Mouse (Mus musculus): ENCODE measurements around the gene Akr7a5. TPM values are rescaled to one million over a fixed set of nuclear protein-coding genes. Genes with fewer than 3 reads are reported as not detected.

The Akr7a5 gene
- polyA plus RNA-seq, 1 experiment from 2014 or later = 134 TPM

DNA sequence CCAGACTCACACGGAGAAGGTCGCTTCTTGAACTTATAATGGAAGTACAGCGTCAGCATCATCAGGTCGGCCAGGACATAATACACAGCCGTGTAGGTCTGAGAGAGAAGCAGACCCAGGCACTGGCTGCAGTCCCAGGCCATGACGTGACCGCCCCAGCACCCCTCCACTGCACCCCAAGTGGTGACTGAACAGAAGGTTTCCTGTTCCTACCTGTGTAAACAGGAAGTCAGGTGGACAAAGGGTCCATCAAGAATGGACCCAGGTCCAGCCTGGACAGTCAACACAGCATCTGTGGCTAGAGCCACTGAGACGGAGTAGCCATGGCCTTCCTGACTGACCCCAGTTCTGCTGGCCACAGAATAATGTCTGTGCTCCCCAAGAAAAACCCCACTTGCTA, 8.8 kb upstream of the Akr7a5 start:
- Histone ChIP-seq H3K4me2 (replicated peaks) (no peak overlapping the region), H3K27me3 (no peaks in the 10 kb centered on the region), H3K36me3 (peaks cover 63% of the 10 kb centered on the region), H3K9ac (no peak overlapping the region), H3K4me1 (0 out of 2 replicates have a peak, but pooled peaks cover 3% of the 10 kb centered on the region), H3K9me3 (no peaks in the 10 kb centered on the region), H3K4me3 (no peak overlapping the region), H3K27ac (no peak overlapping the region)
- 90% methylated on average over 8 of the region's 8 CpGs for WGBS
- no peak for ATAC-seq (ENCODE audit: insufficient number of reproducible peaks, insufficient read depth, low FRiP score, low TSS enrichment)

GRCm38 (mm10) chr4:139302241-139302640, 8.3 kb upstream of the Akr7a5 start:
- 53% methylated on average over 5 of the region's 5 CpGs for WGBS
- no peaks in the 10 kb centered on the region for H3K9me3 ChIP-seq
- no peak overlapping the region for H3K4me2 ChIP-seq (replicated peaks)
- H3K4me1 ChIP-seq = no peaks in the 10 kb centered on the region
- peaks cover 63% of the 10 kb centered on the region for H3K36me3 ChIP-seq
- no peaks in the 10 kb centered on the region for H3K27me3 ChIP-seq
- ATAC-seq (ENCODE audit: insufficient number of reproducible peaks, insufficient read depth, low FRiP score, low TSS enrichment) = no peak
- H3K27ac ChIP-seq = no peak overlapping the region
- H3K9ac ChIP-seq = no peak overlapping the region
- H3K4me3 ChIP-seq = no peak overlapping the region

DNA sequence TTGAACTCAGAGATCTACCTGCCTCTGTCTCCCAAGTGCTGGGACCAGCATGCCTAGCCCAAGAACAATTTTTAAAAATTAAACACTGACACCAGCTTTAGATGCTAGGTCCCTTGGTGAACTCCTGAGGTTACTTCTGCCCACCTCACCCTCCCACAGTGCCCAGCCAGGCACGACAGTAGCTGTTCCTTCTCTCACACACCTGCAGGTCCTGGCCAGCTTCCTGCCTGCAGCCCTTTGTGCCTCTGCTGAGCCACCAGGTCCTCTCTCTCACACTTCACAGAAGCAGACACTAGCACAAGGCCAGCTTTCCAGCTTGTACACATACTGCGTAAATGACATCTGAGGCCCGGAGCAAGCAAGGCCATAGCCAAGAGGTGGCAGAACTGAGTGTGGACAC, 5.0 kb upstream of the Akr7a5 start:
- 96% methylated on average over 3 of the region's 3 CpGs for WGBS
- no peak overlapping the region for H3K4me3 ChIP-seq
- ATAC-seq (ENCODE audit: insufficient number of reproducible peaks, insufficient read depth, low FRiP score, low TSS enrichment) = no peak
- no peak overlapping the region for H3K4me2 ChIP-seq (replicated peaks)
- peaks cover 9% of the 10 kb centered on the region; the same call in 1 of the 2 replicates for H3K4me1 ChIP-seq
- H3K9me3 ChIP-seq = no peaks in the 10 kb centered on the region
- H3K27ac ChIP-seq = no peak overlapping the region
- no peak overlapping the region for H3K9ac ChIP-seq
- peaks cover 41% of the 10 kb centered on the region for H3K36me3 ChIP-seq
- H3K27me3 ChIP-seq = no peaks in the 10 kb centered on the region

GRCm38 (mm10) chr4:139307916-139308315, 2.6 kb upstream of the Akr7a5 start:
- H3K27me3 ChIP-seq = no peaks in the 10 kb centered on the region
- H3K9ac ChIP-seq = no peak overlapping the region
- WGBS = 82% methylated on average over 5 of the region's 5 CpGs
- H3K4me2 ChIP-seq (replicated peaks) = no peak overlapping the region
- H3K27ac ChIP-seq = no peak overlapping the region
- no peak for ATAC-seq (ENCODE audit: insufficient number of reproducible peaks, insufficient read depth, low FRiP score, low TSS enrichment)
- H3K4me1 ChIP-seq = peaks cover 16% of the 10 kb centered on the region; the same call in 1 of the 2 replicates
- no peaks in the 10 kb centered on the region for H3K9me3 ChIP-seq
- H3K4me3 ChIP-seq = no peak overlapping the region
- H3K36me3 ChIP-seq = peaks cover 19% of the 10 kb centered on the region

GRCm38 (mm10) chr4:139309651-139310050, 893 bp upstream of the Akr7a5 start:
- WGBS = 19% methylated on average over 6 of the region's 6 CpGs
- no peaks in the 10 kb centered on the region for H3K27me3 ChIP-seq
- no peak overlapping the region for H3K27ac ChIP-seq

DNA sequence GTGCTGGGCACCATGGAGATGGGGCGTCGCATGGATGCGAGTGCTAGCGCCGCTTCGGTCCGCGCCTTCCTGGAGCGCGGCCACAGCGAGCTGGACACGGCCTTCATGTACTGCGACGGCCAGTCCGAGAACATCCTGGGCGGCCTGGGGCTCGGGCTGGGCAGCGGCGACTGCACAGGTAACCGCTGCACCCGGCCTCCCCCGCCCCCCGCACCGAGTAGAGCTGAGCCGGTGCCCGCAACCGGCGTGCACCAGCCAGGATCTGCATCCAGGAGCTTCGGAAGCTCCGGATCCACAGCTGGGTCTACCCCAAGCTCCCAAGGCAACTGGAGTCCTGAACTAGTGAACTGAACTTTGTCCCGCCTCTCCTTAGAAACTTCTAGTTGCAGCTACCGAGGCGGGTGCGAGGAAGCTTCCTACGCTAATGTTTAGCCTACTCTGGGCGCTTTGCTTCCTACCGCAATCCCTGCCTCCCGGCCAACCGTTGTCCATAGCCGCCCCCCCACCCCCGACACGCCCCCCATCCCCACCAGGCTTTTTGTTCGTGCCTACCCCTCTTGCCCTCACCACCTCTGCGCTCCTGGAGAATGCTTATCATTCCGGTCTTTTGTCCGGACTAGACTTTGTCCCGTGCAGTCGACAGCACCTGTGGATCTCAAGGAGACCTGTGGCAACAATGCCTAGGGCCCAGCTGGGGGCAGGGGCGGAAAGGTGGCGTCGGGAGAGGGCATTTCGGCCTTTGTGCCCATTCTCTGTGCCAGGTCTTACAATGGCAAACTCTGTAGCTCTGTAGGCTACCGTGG, 556 bp downstream of the Akr7a5 start:
- Histone ChIP-seq H3K9ac (peak overlapping the region; percentile 90), H3K4me1 (peaks cover 16% of the 10 kb centered on the region; the same call in 1 of the 2 replicates), H3K9me3 (no peaks in the 10 kb centered on the region), H3K27me3 (no peaks in the 10 kb centered on the region), H3K36me3 (peaks cover 29% of the 10 kb centered on the region), H3K4me2 (replicated peaks) (peak overlapping the region; percentile 89), H3K27ac (peak overlapping the region; percentile 82), H3K4me3 (peak overlapping the region; percentile 88)
- peak; percentile 72 for ATAC-seq (ENCODE audit: insufficient number of reproducible peaks, insufficient read depth, low FRiP score, low TSS enrichment)
- under 1% methylated on average over 53 of the region's 53 CpGs for WGBS

More at GRCm38 (mm10) chr4:139309651-139310050, 893 bp upstream of the Akr7a5 start:
- Histone ChIP-seq H3K9me3 (no peaks in the 10 kb centered on the region), H3K4me1 (peaks cover 16% of the 10 kb centered on the region; the same call in 1 of the 2 replicates), H3K9ac (peak overlapping the region; percentile 90), H3K36me3 (peaks cover 29% of the 10 kb centered on the region), H3K4me3 (peak overlapping the region; percentile 88), H3K4me2 (replicated peaks) (peak overlapping the region; percentile 89)
- ATAC-seq (ENCODE audit: insufficient number of reproducible peaks, insufficient read depth, low FRiP score, low TSS enrichment) = no peak

- no peak overlapping the region for H3K27ac ChIP-seq
- 21% methylated on average over 14 of the region's 14 CpGs for WGBS
- peaks cover 27% of the 10 kb centered on the region for H3K36me3 ChIP-seq
- no peaks in the 10 kb centered on the region for H3K9me3 ChIP-seq
- no peaks in the 10 kb centered on the region for H3K27me3 ChIP-seq
- no peak for ATAC-seq (ENCODE audit: insufficient number of reproducible peaks, insufficient read depth, low FRiP score, low TSS enrichment)
- peaks cover 16% of the 10 kb centered on the region; the same call in 1 of the 2 replicates for H3K4me1 ChIP-seq
- H3K9ac ChIP-seq = peak overlapping the region; percentile 90
- peak overlapping the region; percentile 88 for H3K4me3 ChIP-seq
- peak overlapping the region; percentile 89 for H3K4me2 ChIP-seq (replicated peaks)
Observed at GRCm38 (mm10) chr4:139311707-139312106, 1.2 kb downstream of the Akr7a5 start.

DNA sequence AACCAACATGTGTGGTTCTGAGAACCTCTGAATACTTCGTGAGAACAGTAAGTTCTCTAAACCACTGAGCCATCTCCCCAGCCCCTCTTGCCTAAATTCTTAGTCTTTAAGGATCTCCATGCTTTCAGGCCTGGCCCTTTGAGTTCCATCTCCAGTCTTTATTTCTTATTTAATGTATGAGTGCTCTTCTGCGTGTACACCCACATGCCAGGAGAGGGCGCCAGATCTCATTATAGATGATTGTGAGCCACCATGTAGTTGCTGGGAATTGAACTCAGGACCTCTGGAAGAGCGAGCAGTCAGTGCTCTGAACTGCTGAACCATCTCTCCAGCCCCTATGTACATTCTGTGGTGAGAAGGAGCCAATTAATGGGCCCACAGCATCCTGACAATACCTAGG, 2.1 kb downstream of the Akr7a5 start:
- peaks cover 16% of the 10 kb centered on the region; the same call in 1 of the 2 replicates for H3K4me1 ChIP-seq
- H3K4me2 ChIP-seq (replicated peaks) = 0 out of 2 replicates have a peak overlapping the region, but pooled peaks have one; percentile 89
- WGBS = 50% methylated on average over 4 of the region's 4 CpGs
- no peak overlapping the region for H3K27ac ChIP-seq
- H3K27me3 ChIP-seq = no peaks in the 10 kb centered on the region
- no peak for ATAC-seq (ENCODE audit: insufficient number of reproducible peaks, insufficient read depth, low FRiP score, low TSS enrichment)
- no peak overlapping the region for H3K4me3 ChIP-seq
- peaks cover 36% of the 10 kb centered on the region for H3K36me3 ChIP-seq
- H3K9ac ChIP-seq = no peak overlapping the region
- no peaks in the 10 kb centered on the region for H3K9me3 ChIP-seq

DNA sequence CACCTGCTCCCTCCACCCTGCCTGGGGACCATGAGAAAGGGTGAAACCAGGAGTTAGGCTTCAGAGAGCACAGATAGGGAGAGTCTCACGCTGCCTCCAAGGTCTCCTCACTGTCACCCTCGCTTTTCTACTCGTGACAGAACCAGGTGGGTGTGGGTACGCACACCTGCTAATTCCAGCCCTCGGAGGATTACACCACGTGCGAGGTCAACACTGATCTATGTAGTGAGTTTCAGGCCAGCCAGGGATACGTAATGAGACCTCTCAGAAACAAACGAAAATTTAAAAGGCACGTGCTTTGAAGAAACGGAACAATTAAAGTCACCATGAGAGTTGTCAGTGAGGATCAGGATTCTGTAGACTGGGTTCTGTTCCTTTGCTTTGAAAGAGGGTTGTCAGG, 7.9 kb downstream of the Akr7a5 start:
- H3K36me3 ChIP-seq = peaks cover 56% of the 10 kb centered on the region
- ATAC-seq (ENCODE audit: insufficient number of reproducible peaks, insufficient read depth, low FRiP score, low TSS enrichment) = no peak
- no peak overlapping the region for H3K27ac ChIP-seq
- H3K4me3 ChIP-seq = no peak overlapping the region
- 91% methylated on average over 11 of the region's 11 CpGs for WGBS
- H3K27me3 ChIP-seq = no peaks in the 10 kb centered on the region
- no peaks in the 10 kb centered on the region for H3K4me1 ChIP-seq
- no peaks in the 10 kb centered on the region for H3K9me3 ChIP-seq
- no peak overlapping the region for H3K4me2 ChIP-seq (replicated peaks)
- H3K9ac ChIP-seq = no peak overlapping the region

- 90% methylated on average over 4 of the region's 4 CpGs for WGBS
- peaks cover 45% of the 10 kb centered on the region for H3K36me3 ChIP-seq
- ATAC-seq (ENCODE audit: insufficient number of reproducible peaks, insufficient read depth, low FRiP score, low TSS enrichment) = no peak
Observed at GRCm38 (mm10) chr4:139319740-139320139, 9.2 kb downstream of the Akr7a5 start.

DNA sequence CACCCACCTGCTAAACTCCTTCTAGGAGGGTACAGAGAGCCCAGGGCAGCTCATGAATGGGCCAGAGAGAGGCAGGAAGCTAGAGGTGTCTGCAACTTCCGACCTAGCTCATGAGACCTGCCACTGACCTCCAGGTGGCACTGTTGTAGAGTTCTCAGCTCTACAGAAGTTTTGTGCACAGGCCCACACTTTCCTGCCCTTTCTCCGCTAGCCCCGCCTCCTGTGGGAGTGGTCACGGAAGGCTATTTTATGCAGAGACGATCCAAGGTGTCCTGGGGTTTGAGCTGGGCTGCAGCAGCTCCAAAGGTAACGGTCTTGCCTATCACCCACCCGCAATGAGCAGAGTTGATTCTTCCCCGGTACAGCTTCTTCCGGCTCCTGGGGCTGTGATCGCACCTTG, 20.1 kb downstream of the Akr7a5 start:
- H3K4me3 ChIP-seq = peak overlapping the region; percentile 15; the same call in 1 of the 2 replicates
- no peak overlapping the region for H3K27ac ChIP-seq
- peaks cover 3% of the 10 kb centered on the region for H3K27me3 ChIP-seq
- ATAC-seq (ENCODE audit: insufficient number of reproducible peaks, insufficient read depth, low FRiP score, low TSS enrichment) = 0 out of 2 replicates have a peak, but pooled peaks have one; percentile 52
- no peaks in the 10 kb centered on the region for H3K9me3 ChIP-seq
- H3K36me3 ChIP-seq = no peaks in the 10 kb centered on the region
- peak overlapping the region; percentile 29 for H3K4me2 ChIP-seq (replicated peaks)
- WGBS = 12% methylated on average over 10 of the region's 10 CpGs
- H3K4me1 ChIP-seq = no peaks in the 10 kb centered on the region
- H3K9ac ChIP-seq = no peak overlapping the region

More at GRCm38 (mm10) chr4:139319740-139320139, 9.2 kb downstream of the Akr7a5 start:
- H3K4me1 ChIP-seq = no peaks in the 10 kb centered on the region
- H3K27me3 ChIP-seq = no peaks in the 10 kb centered on the region
- H3K4me3 ChIP-seq = no peak overlapping the region
- no peak overlapping the region for H3K9ac ChIP-seq
- no peak overlapping the region for H3K4me2 ChIP-seq (replicated peaks)
- no peak overlapping the region for H3K27ac ChIP-seq
- no peaks in the 10 kb centered on the region for H3K9me3 ChIP-seq
